Mouse (Mus musculus): Measurements from ENCODE around the gene Tmem106b. TPM values are rescaled to one million over a fixed set of nuclear protein-coding genes. Genes with fewer than 3 reads are reported as not detected.

The Tmem106b gene
- polyA plus RNA-seq, 1 experiment from 2014 or later, result 49.4 TPM

Other genes starting within 250 kb of the Tmem106b start
- 0.11 and 0.23 TPM in 2 replicates for gene Vwde, start 155.2 kb downstream of the Tmem106b start, polyA plus RNA-seq (2014; fragmentation: Nextera tagmentation; extraction: Ambion mirVana)